Mouse (Mus musculus) MEL (cell line): ENCODE measurements around the gene Tsnaxip1. TPM values are rescaled to one million over a fixed set of nuclear protein-coding genes. Genes with fewer than 3 reads are reported as not detected.
A peak's percentile ranks its signal among the peaks of the same experiment; 100 is the strongest.

ENCODE experiments used
- DNase-seq: peaks from one replicate; pipeline ENCODE4 v3.0.0; 2011; ENCODE audit warnings: low read depth, low spot score
- H3K27ac ChIP-seq: 2 replicates; pipeline ENCODE4 v1.5.1; 2012; ENCODE audit warnings: low read depth, mild to moderate bottlenecking, control low read depth, low read length, moderate library complexity; ENCODE audit not compliant: control insufficient read depth
- H3K27me3 ChIP-seq, 2 experiments: fragments of 150-350 bp in 1 of 2; sonication (generic) in 1 of 2; 2 replicates each; pipeline ENCODE4 v1.6.1; 2012; ENCODE audit warnings: low read length in 2 of 2, mild to moderate bottlenecking in 2 of 2, improper control_type of control experiment in 1 of 2, moderate library complexity in 1 of 2; ENCODE audit not compliant: insufficient read depth in 2 of 2, control insufficient read depth in 1 of 2
- H3K36me3 ChIP-seq, 2 experiments: 2 replicates each; pipeline ENCODE4 v1.6.1; 2012 to 2014; ENCODE audit warnings: low read length in 2 of 2, improper control_type of control experiment in 1 of 2, inconsistent platforms in 1 of 2, mild to moderate bottlenecking in 1 of 2; ENCODE audit not compliant: insufficient read depth in 2 of 2, control insufficient read depth in 1 of 2
- H3K4me1 ChIP-seq, 2 experiments: fragments of 150-350 bp in 1 of 2; sonication (generic) in 1 of 2; 2 replicates each; pipeline ENCODE4 v1.6.1; 2012; ENCODE audit warnings: low read length in 2 of 2, improper control_type of control experiment in 1 of 2, mild to moderate bottlenecking in 1 of 2; ENCODE audit not compliant: insufficient read depth in 2 of 2, control insufficient read depth in 1 of 2
- H3K4me3 ChIP-seq, 2 experiments: fragments of 150-350 bp in 1 of 2; sonication (generic) in 1 of 2; 2 replicates each; pipeline ENCODE4 v1.5.1; 2012; ENCODE audit warnings: low read depth in 2 of 2, low read length in 2 of 2, mild to moderate bottlenecking in 2 of 2, moderate library complexity in 2 of 2, control low read depth in 1 of 2, improper control_type of control experiment in 1 of 2; ENCODE audit not compliant: control insufficient read depth in 1 of 2, insufficient read depth in 1 of 2
- H3K79me2 ChIP-seq: 2 replicates; pipeline ENCODE4 v1.6.1; 2012; ENCODE audit warnings: mild to moderate bottlenecking, low read length, moderate library complexity; ENCODE audit not compliant: control insufficient read depth, poor library complexity, insufficient read depth
- H3K9ac ChIP-seq: 2 replicates; pipeline ENCODE4 v1.6.1; 2012; ENCODE audit warnings: low read depth, mild to moderate bottlenecking, control low read depth, low read length, moderate library complexity; ENCODE audit not compliant: control insufficient read depth, poor library complexity, severe bottlenecking
- H3K9me3 ChIP-seq: fragments of 150-350 bp; sonication (generic); replicated peaks from 2 replicates; pipeline ENCODE4 v1.6.1; 2012; ENCODE audit warnings: mild to moderate bottlenecking, low read length, improper control_type of control experiment, moderate library complexity; ENCODE audit not compliant: insufficient read depth
- BHLHE40 ChIP-seq: IDR thresholded peaks from 2 replicates; pipeline ENCODE4 v1.6.1; 2012; ENCODE audit warnings: low read depth, mild to moderate bottlenecking, inconsistent platforms, low read length, improper control_type of control experiment, borderline replicate concordance
- CHD1 ChIP-seq: IDR thresholded peaks from 2 replicates; pipeline ENCODE4 v1.6.1; 2012; ENCODE audit warnings: low read depth, mild to moderate bottlenecking, inconsistent platforms, low read length, improper control_type of control experiment
- CTCF ChIP-seq, 3 experiments: IDR thresholded peaks in 2 of 3; conservative IDR thresholded peaks in 1 of 3; 2 replicates each; pipeline ENCODE4 v1.5.1; 2011 to 2012; ENCODE audit warnings: low read length in 3 of 3, low read depth in 2 of 3, mild to moderate bottlenecking in 2 of 3, improper control_type of control experiment in 1 of 3, inconsistent platforms in 1 of 3, mixed read lengths in 1 of 3, moderate library complexity in 1 of 3; ENCODE audit not compliant: control insufficient read depth in 1 of 3, insufficient read depth in 1 of 3, poor library complexity in 1 of 3, severe bottlenecking in 1 of 3
- E2F4 ChIP-seq: IDR thresholded peaks from 2 replicates; pipeline ENCODE4 v1.6.1; 2011; ENCODE audit warnings: low read depth, low read length, improper control_type of control experiment, borderline replicate concordance
- EP300 ChIP-seq, 2 experiments: IDR thresholded peaks; 2 replicates each; pipeline ENCODE4 v1.6.1; 2011; ENCODE audit warnings: improper control_type of control experiment in 2 of 2, low read length in 2 of 2, low read depth in 1 of 2, mild to moderate bottlenecking in 1 of 2
- ETS1 ChIP-seq: IDR thresholded peaks from 2 replicates; pipeline ENCODE4 v1.6.1; 2012; ENCODE audit warnings: low read depth, mild to moderate bottlenecking, inconsistent platforms, low read length, improper control_type of control experiment, moderate library complexity
- JUND ChIP-seq: IDR thresholded peaks from 2 replicates; pipeline ENCODE4 v1.6.1; 2011; ENCODE audit warnings: low read depth, mild to moderate bottlenecking, improper control_type of control experiment, low read length
- KAT2A ChIP-seq: conservative IDR thresholded peaks from 2 replicates; pipeline ENCODE4 v1.6.1; 2012; ENCODE audit warnings: low read depth, low read length, improper control_type of control experiment, inconsistent platforms
- MAFK ChIP-seq: IDR thresholded peaks from 2 replicates; pipeline ENCODE4 v1.6.1; 2011; ENCODE audit warnings: low read depth, mild to moderate bottlenecking, low read length, improper control_type of control experiment, borderline replicate concordance
- MAX ChIP-seq: IDR thresholded peaks from 2 replicates; pipeline ENCODE4 v1.6.1; 2011; ENCODE audit warnings: low read length, improper control_type of control experiment
- MXI1 ChIP-seq: IDR thresholded peaks from 2 replicates; pipeline ENCODE4 v1.6.1; 2011; ENCODE audit warnings: mild to moderate bottlenecking, low read depth, low read length, improper control_type of control experiment
- MYC ChIP-seq: IDR thresholded peaks from 2 replicates; pipeline ENCODE4 v1.6.1; 2011; ENCODE audit warnings: low read depth, mild to moderate bottlenecking, low read length, improper control_type of control experiment, moderate library complexity
- NELFE ChIP-seq: IDR thresholded peaks from 2 replicates; pipeline ENCODE4 v1.6.1; 2011; ENCODE audit warnings: low read depth, low read length, improper control_type of control experiment
- POLR2A ChIP-seq, 2 experiments: IDR thresholded peaks; 2 replicates each; pipeline ENCODE4 v1.6.1; 2011 to 2012; ENCODE audit warnings: low read length in 2 of 2, mild to moderate bottlenecking in 2 of 2, control low read depth in 1 of 2, improper control_type of control experiment in 1 of 2, low read depth in 1 of 2, moderate library complexity in 1 of 2; ENCODE audit not compliant: control insufficient read depth in 1 of 2, insufficient read depth in 1 of 2, poor library complexity in 1 of 2
- POLR2AphosphoS2 ChIP-seq: IDR thresholded peaks from 2 replicates; pipeline ENCODE4 v1.6.1; 2011; ENCODE audit warnings: low read length, improper control_type of control experiment
- RAD21 ChIP-seq: IDR thresholded peaks from 2 replicates; pipeline ENCODE4 v1.6.1; 2011; ENCODE audit warnings: mild to moderate bottlenecking, low read depth, low read length, improper control_type of control experiment
- RCOR1 ChIP-seq: IDR thresholded peaks from 2 replicates; pipeline ENCODE4 v1.6.1; 2012; ENCODE audit warnings: low read depth, mild to moderate bottlenecking, inconsistent platforms, low read length, improper control_type of control experiment
- SIN3A ChIP-seq: IDR thresholded peaks from 2 replicates; pipeline ENCODE4 v1.6.1; 2012; ENCODE audit warnings: low read length, improper control_type of control experiment, inconsistent platforms
- SMC3 ChIP-seq: IDR thresholded peaks from 2 replicates; pipeline ENCODE4 v1.6.1; 2011; ENCODE audit warnings: low read depth, low read length, improper control_type of control experiment
- TBP ChIP-seq: IDR thresholded peaks from 2 replicates; pipeline ENCODE4 v1.8.0; 2011; ENCODE audit warnings: low read depth, low read length, improper control_type of control experiment
- UBTF ChIP-seq: IDR thresholded peaks from 2 replicates; pipeline ENCODE4 v1.6.1; 2012; ENCODE audit warnings: low read depth, mild to moderate bottlenecking, inconsistent platforms, low read length, improper control_type of control experiment, moderate library complexity, borderline replicate concordance; ENCODE audit not compliant: insufficient read depth
- USF1 ChIP-seq: IDR thresholded peaks from 2 replicates; pipeline ENCODE4 v1.6.1; 2014; ENCODE audit warnings: low read depth, mild to moderate bottlenecking, inconsistent platforms, low read length, improper control_type of control experiment, moderate library complexity
- USF2 ChIP-seq, 2 experiments: IDR thresholded peaks; 2 replicates each; pipeline ENCODE4 v1.6.1; 2011 to 2012; ENCODE audit warnings: improper control_type of control experiment in 2 of 2, low read length in 2 of 2, borderline replicate concordance in 1 of 2, inconsistent platforms in 1 of 2, low read depth in 1 of 2, mild to moderate bottlenecking in 1 of 2; ENCODE audit not compliant: insufficient read depth in 1 of 2
- ZC3H11A ChIP-seq: IDR thresholded peaks from 2 replicates; pipeline ENCODE4 v1.6.1; 2012; ENCODE audit warnings: low read depth, mild to moderate bottlenecking, inconsistent platforms, low read length, improper control_type of control experiment
- ZKSCAN1 ChIP-seq: IDR thresholded peaks from 2 replicates; pipeline ENCODE4 v1.6.1; 2012; ENCODE audit warnings: low read depth, mild to moderate bottlenecking, inconsistent platforms, low read length, improper control_type of control experiment, moderate library complexity
- ZNF384 ChIP-seq: IDR thresholded peaks from 2 replicates; pipeline ENCODE4 v1.6.1; 2012; ENCODE audit warnings: low read depth, mild to moderate bottlenecking, inconsistent platforms, low read length, improper control_type of control experiment
- polyA plus RNA-seq, 2 experiments: library from polyadenylated mRNA; stranded (reverse) in 1 of 2; unstranded in 1 of 2; fragments of >175 nt in 1 of 2; fragments of >200 nt in 1 of 2; gene quantifications; 2 replicates each; pipeline versions ENCODE4 v1.2.1 to v1.2.4; 2012; ENCODE audit warnings: low replicate concordance in 2 of 2, low read depth in 1 of 2; ENCODE audit not compliant: insufficient read length in 2 of 2, insufficient read depth in 1 of 2, missing spikeins in 1 of 2
- total RNA-seq: library from RNA; depleted of rRNA; stranded (reverse); fragments of 300-350 nt; gene quantifications from 2 replicates; pipeline ENCODE4 v1.2.3, GENCODE M21; 2012

Gene Tsnaxip1
- total and polyA plus RNA-seq, 3 experiments: 0.10 TPM; not detected in 2

GRCm38 (mm10) chr8:105805964-105806363, 21.6 kb upstream of the Tsnaxip1 start:
- Histone ChIP-seq H3K9ac (no peak overlapping the region), H3K36me3 (peaks cover 0 to 45% of the 10 kb centered on the region in 2 experiments; a peak in 2 of 4 replicates), H3K27ac (no peak overlapping the region), H3K4me1 (peaks cover 32 to 36% of the 10 kb centered on the region in 2 experiments), H3K9me3 (no peaks in the 10 kb centered on the region), H3K4me3 (no peak overlapping the region), H3K79me2 (peaks cover 3% of the 10 kb centered on the region; the same call in 1 of the 2 replicates), H3K27me3 (no peaks in the 10 kb centered on the region)
- TF ChIP-seq KAT2A: no peak
- no peak for TF ChIP-seq SMC3
- TF ChIP-seq NELFE: no peak
- no peak for TF ChIP-seq MAX
- TF ChIP-seq USF1: no peak
- no peak for TF ChIP-seq EP300 (IDR thresholded peaks at IDR 0.05; ENCODE audit: low read depth in 1 of 2, low read length in 2 of 2)
- TF ChIP-seq ZC3H11A: no peak
- no peak for TF ChIP-seq ZKSCAN1
- TF ChIP-seq USF2 (IDR thresholded peaks at IDR 0.05; ENCODE audit: borderline replicate concordance in 1 of 2, insufficient read depth in 1 of 2, low read depth in 1 of 2, low read length in 2 of 2): no peak
- TF ChIP-seq MYC: no peak
- no peak for TF ChIP-seq CTCF (IDR thresholded peaks at IDR 0.05 in 2 of 3, conservative IDR thresholded peaks at IDR 0.05 in 1 of 3; ENCODE audit: control insufficient read depth in 1 of 3, insufficient read depth in 1 of 3, low read depth in 2 of 3, low read length in 3 of 3, poor library complexity in 1 of 3, severe bottlenecking in 1 of 3)
- no peak for TF ChIP-seq UBTF
- no peak for TF ChIP-seq POLR2A (IDR thresholded peaks at IDR 0.05; ENCODE audit: control insufficient read depth in 1 of 2, insufficient read depth in 1 of 2, low read depth in 1 of 2, low read length in 2 of 2, poor library complexity in 1 of 2)
- TF ChIP-seq RAD21: no peak
- TF ChIP-seq SIN3A: no peak
- TF ChIP-seq BHLHE40: no peak
- DNase-seq: no peak

GRCm38 (mm10) chr8:105807766-105808165, 19.8 kb upstream of the Tsnaxip1 start:
- Histone ChIP-seq H3K4me3 (no peak overlapping the region), H3K27ac (peak overlapping the region; percentile 20; the same call in 1 of the 2 replicates), H3K9ac (no peak overlapping the region), H3K4me1 (peaks cover 35 to 44% of the 10 kb centered on the region in 2 experiments), H3K36me3 (peaks cover 0 to 51% of the 10 kb centered on the region in 2 experiments; a peak in 2 of 4 replicates), H3K27me3 (no peaks in the 10 kb centered on the region), H3K79me2 (peaks cover 3% of the 10 kb centered on the region; the same call in 1 of the 2 replicates), H3K9me3 (no peaks in the 10 kb centered on the region)
- no peak for DNase-seq
- no peak for TF ChIP-seq ZNF384
- no peak for TF ChIP-seq EP300 (IDR thresholded peaks at IDR 0.05; ENCODE audit: low read depth in 1 of 2, low read length in 2 of 2)
- TF ChIP-seq MXI1: no peak
- TF ChIP-seq ETS1: no peak
- TF ChIP-seq KAT2A: no peak
- TF ChIP-seq TBP: no peak
- no peak for TF ChIP-seq CHD1
- TF ChIP-seq NELFE: no peak
- TF ChIP-seq MAFK: no peak
- no peak for TF ChIP-seq SMC3
- no peak for TF ChIP-seq JUND
- TF ChIP-seq E2F4: no peak
- TF ChIP-seq POLR2AphosphoS2: no peak
- no peak for TF ChIP-seq CTCF (IDR thresholded peaks at IDR 0.05 in 2 of 3, conservative IDR thresholded peaks at IDR 0.05 in 1 of 3; ENCODE audit: control insufficient read depth in 1 of 3, insufficient read depth in 1 of 3, low read depth in 2 of 3, low read length in 3 of 3, poor library complexity in 1 of 3, severe bottlenecking in 1 of 3)
- TF ChIP-seq RCOR1: no peak
